Mouse (Mus musculus): ENCODE results near the gene Cnnm2. TPM values are rescaled to one million over a fixed set of nuclear protein-coding genes. Genes with fewer than 3 reads are reported as not detected.

The Cnnm2 gene
- total RNA-seq, 2 experiments from 2014 or later: 5.5 to 8.0 TPM

DNA sequence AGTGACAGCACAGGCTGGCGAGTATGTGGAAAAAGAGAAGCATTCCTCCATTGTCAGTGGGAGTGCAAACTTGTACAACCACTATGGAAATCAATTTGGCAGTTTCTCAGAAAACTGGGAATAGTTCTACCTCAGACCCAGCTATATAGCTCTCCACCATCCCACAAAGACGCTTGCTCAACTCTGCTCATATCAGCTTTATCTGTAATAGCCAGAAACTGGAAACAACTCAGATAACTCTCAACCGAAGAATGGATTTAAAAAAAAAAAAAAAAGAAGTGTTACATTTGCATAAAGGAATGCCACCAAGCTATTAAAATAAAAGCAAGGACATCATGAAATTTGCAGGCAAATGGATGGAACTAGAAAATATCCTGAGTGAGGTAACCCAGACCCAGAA lies 150.1 kb downstream of the Cnnm2 start:
- peak; percentile 54; the same call in 1 of the 2 replicates for ATAC-seq (replicated peaks; ENCODE audit: poor library complexity)

DNA sequence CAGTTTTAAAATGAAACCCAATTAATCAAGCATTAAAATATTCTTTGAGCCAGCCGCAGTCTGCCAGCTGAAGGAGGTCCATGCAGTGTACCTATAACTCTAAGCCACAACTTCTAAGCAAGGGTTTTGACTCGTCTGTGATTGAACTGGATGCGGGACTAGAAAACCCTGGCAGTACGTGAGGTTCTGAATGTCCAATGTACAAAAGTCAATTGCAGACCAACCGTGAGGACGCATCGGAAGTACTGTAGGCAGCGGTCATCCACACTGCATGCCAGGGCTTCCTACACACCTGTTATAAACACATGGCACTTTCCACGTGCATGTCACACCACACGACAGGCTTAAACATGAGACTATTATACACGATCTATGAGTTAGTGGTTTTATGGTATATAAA lies 152.2 kb downstream of the Cnnm2 start:
- no peak for ATAC-seq (replicated peaks; ENCODE audit: poor library complexity)

DNA sequence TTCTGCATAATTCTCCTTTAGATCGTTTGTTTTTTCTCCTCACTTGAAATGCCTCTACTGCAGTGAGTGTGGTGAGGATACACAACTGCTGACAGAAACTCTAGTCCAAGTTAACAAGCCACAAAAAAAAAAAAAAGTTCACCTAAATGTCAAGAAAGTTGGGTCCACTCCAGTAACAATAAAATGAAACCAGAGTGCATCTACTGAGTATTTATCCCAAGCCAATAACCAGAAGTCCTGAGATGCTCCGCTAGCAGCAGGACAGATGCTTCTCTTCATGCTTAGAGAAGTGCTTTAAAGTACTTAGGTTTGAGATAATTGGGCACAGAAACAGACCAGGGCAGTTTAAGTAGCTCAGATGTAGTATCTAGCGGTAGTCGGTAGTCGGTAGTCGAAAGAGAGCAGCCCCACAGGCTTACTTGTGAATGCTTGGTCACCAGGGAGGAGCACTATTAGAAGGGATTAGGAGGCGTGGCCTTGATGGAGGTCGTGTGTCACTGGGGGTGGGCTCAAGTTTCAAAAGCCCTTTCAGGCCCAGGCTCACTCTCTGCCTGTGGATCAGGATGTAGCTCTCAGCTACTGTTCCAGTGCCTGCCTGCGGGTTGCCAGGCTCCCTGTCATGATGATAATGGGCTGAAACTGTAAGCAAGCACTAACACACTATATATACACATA lies 154.1 kb downstream of the Cnnm2 start:
- 0 out of 2 replicates have a peak, but pooled peaks have one; percentile 37 for ATAC-seq (replicated peaks; ENCODE audit: poor library complexity)

DNA sequence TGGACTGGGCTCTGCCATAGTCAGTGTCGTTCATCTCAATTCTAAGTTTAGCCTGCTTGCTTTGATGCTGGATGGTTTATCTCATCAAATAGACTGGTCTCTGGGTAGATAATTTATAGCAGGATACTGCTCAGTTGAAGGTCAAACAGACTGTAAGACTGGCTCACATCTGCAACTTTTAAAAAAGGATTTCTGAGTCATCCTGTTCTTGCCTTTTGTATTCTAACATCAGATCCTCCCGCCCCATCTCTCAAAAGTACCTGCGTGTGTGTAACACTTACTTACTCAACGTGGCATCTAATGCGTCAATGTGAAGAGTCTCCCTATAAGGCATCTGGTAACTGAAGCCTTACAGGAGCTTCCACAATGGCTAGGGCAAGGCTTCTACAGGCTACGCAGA lies 159.2 kb downstream of the Cnnm2 start:
- no peak for ATAC-seq (replicated peaks; ENCODE audit: poor library complexity)

DNA sequence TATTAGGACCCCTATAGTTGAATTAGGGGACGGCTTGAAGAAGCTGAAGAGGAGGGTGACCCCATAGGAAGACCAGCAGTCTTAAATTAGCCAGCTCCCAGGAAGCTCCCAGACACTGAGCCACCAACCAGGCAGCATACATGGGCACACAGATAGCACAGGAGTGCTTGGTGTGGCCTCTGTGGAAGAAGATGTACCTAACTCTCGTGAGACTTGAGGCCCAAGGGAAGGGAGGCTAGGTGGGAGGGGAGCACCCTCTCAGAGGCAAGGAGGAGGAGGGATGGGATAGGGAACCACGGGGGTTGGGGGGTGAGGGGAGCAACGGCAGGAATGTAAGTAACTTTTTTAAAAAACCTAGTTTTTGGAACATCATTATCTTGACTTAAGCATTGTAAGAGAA lies 165.0 kb downstream of the Cnnm2 start:
- ATAC-seq (replicated peaks; ENCODE audit: poor library complexity): peak; percentile 70

DNA sequence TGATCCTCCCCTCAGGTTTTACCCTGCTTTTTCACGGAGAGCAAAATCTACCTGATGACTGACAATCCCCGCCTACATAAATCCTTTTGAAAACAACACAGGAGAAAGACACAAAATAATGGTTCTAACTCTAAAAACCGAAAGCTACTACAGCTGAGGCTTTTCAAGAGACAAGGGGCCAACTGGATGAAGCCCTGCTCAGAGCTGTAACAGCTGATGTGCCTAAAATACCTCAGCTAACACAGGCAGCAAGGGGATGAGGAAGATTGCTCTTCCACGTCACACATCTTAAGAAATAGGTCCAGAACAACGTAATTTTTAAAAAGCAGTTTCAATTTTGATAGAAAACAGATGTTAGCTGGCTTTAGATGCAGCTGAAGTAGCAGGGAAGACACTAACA lies 165.6 kb downstream of the Cnnm2 start:
- no peak for ATAC-seq (replicated peaks; ENCODE audit: poor library complexity)

DNA sequence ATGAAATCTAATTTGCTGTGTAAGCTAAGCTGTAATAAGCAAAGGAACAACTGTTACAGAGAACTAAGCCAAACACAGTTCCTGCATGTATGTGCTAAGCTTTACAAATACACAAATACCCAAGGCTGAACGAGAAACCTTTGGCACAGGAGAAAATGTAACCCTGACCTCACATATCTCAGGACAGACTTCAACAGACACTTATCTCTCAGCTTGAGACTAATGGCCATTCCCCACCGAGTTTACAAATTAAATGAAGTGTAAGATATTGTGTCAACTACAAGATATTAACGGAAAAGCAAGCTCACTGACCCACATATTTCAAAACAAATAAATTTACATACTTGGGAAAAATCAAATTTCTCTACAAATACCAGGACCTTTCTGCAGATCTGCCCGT lies 166.7 kb downstream of the Cnnm2 start:
- ATAC-seq (replicated peaks; ENCODE audit: poor library complexity): no peak

DNA sequence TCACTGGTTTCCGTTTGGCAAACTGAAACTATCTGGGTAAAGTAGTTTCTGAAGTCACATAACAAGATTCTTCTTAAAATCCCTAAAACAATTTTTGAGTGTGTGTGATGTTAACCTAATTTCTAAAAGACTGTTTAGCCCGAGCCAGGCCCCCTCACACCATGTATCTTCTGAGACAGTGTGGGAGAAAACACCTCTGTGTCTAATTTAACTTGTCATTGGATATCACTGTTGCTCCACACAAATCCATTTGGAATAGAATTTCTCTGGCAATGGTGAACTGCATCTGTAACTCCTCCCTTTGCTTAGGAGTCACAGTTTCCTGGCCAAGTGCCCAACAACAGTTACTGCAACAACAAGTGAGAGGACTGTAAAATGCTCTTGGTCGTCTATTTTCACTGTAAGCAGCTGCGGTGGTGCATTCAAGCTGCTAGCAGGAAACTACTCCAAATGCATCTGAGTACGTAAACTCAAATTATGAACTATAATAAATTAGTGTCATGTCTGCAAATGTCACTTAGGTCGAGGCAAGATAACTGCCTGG lies 167.7 kb downstream of the Cnnm2 start:
- ATAC-seq (replicated peaks; ENCODE audit: poor library complexity): 0 out of 2 replicates have a peak, but pooled peaks have one; percentile 30

Other genes with a start within 250 kb of the Cnnm2 start
- 12.5 and 15.6 TPM in 2 replicates for gene Arl3, start 188.4 kb upstream of the Cnnm2 start, total RNA-seq (2015)
- 10.2 and 13.4 TPM in 2 replicates for gene Arl3, start 188.4 kb upstream of the Cnnm2 start, total RNA-seq (2017)
- gene Sfxn2, start 188.2 kb upstream of the Cnnm2 start, total RNA-seq (2015): 7.8 and 9.2 TPM in 2 replicates
- 8.9 and 9.7 TPM in 2 replicates for gene Sfxn2, start 188.2 kb upstream of the Cnnm2 start, total RNA-seq (2017)
- 17.0 and 18.4 TPM in 2 replicates for gene Wbp1l, start 162.5 kb upstream of the Cnnm2 start, total RNA-seq (2015)
- gene Wbp1l, start 162.5 kb upstream of the Cnnm2 start, total RNA-seq (2017): 23.3 and 25.7 TPM in 2 replicates
- not detected in 2 replicates for gene Cyp17a1, start 88.4 kb upstream of the Cnnm2 start, total RNA-seq (2015)
- not detected in 2 replicates for gene Cyp17a1, start 88.4 kb upstream of the Cnnm2 start, total RNA-seq (2017)
- 14.1 TPM in 2 replicates for gene Borcs7, start 71.7 kb upstream of the Cnnm2 start, total RNA-seq (2015)
- 4.6 and 6.5 TPM in 2 replicates for gene Borcs7, start 71.7 kb upstream of the Cnnm2 start, total RNA-seq (2017)
- 31.2 and 43.3 TPM in 2 replicates for gene As3mt, start 54.1 kb upstream of the Cnnm2 start, total RNA-seq (2015)
- gene As3mt, start 54.1 kb upstream of the Cnnm2 start, total RNA-seq (2017): 54.4 and 65.8 TPM in 2 replicates